Mouse (Mus musculus): ENCODE measurements around the gene Plxnb1. TPM values are rescaled to one million over a fixed set of nuclear protein-coding genes. Genes with fewer than 3 reads are reported as not detected.
A peak's percentile ranks its signal among the peaks of the same experiment; 100 is the strongest.

The Plxnb1 gene
- polyA plus RNA-seq, 1 experiment: not detected

- Histone ChIP-seq H3K4me3 (ENCODE audit: insufficient read depth, low read length) (no peak overlapping the region), H3K4me1 (ENCODE audit: control insufficient read depth, insufficient read depth, low read length) (peaks cover 12% of the 10 kb centered on the region), H3K27ac (ENCODE audit: insufficient read depth, low read depth, low read length) (no peak overlapping the region)
- no peak for TF ChIP-seq POLR2A (IDR thresholded peaks at IDR 0.05; ENCODE audit: borderline replicate concordance, low read depth, low read length)
- no peak for TF ChIP-seq CTCF (IDR thresholded peaks at IDR 0.05; ENCODE audit: low read depth, low read length)
These were observed 4.7 kb upstream of the Plxnb1 start for GRCm38 (mm10) chr9:109090446-109090845.

- H3K4me1 ChIP-seq (ENCODE audit: control insufficient read depth, insufficient read depth, low read length): peaks cover 11% of the 10 kb centered on the region
- no peak overlapping the region for H3K4me3 ChIP-seq (ENCODE audit: insufficient read depth, low read length)
- no peak for TF ChIP-seq POLR2A (IDR thresholded peaks at IDR 0.05; ENCODE audit: borderline replicate concordance, low read depth, low read length)
- no peak for TF ChIP-seq CTCF (IDR thresholded peaks at IDR 0.05; ENCODE audit: low read depth, low read length)
- H3K27ac ChIP-seq (ENCODE audit: insufficient read depth, low read depth, low read length): no peak overlapping the region
These were observed 3.4 kb upstream of the Plxnb1 start for GRCm38 (mm10) chr9:109091802-109092201.

GRCm38 (mm10) chr9:109092799-109093198 is 2.4 kb upstream of the Plxnb1 start:
- Histone ChIP-seq H3K4me3 (ENCODE audit: insufficient read depth, low read length) (no peak overlapping the region), H3K27ac (ENCODE audit: insufficient read depth, low read depth, low read length) (no peak overlapping the region), H3K4me1 (ENCODE audit: control insufficient read depth, insufficient read depth, low read length) (peaks cover 4% of the 10 kb centered on the region)
- TF ChIP-seq POLR2A (IDR thresholded peaks at IDR 0.05; ENCODE audit: borderline replicate concordance, low read depth, low read length): no peak
- no peak for TF ChIP-seq CTCF (IDR thresholded peaks at IDR 0.05; ENCODE audit: low read depth, low read length)

- TF ChIP-seq POLR2A (IDR thresholded peaks at IDR 0.05; ENCODE audit: borderline replicate concordance, low read depth, low read length) (no peak), CTCF (IDR thresholded peaks at IDR 0.05; ENCODE audit: low read depth, low read length) (no peak)
- H3K4me3 ChIP-seq (ENCODE audit: insufficient read depth, low read length): no peak overlapping the region
- peaks cover 3% of the 10 kb centered on the region; the same call in 1 of the 2 replicates for H3K4me1 ChIP-seq (ENCODE audit: control insufficient read depth, insufficient read depth, low read length)
- no peak overlapping the region for H3K27ac ChIP-seq (ENCODE audit: insufficient read depth, low read depth, low read length)
These were observed 1.2 kb upstream of the Plxnb1 start for GRCm38 (mm10) chr9:109093786-109094552.

- TF ChIP-seq CTCF (IDR thresholded peaks at IDR 0.05; ENCODE audit: low read depth, low read length) (no peak), POLR2A (IDR thresholded peaks at IDR 0.05; ENCODE audit: borderline replicate concordance, low read depth, low read length) (no peak)
- peak overlapping the region; percentile 59 for H3K4me3 ChIP-seq (ENCODE audit: insufficient read depth, low read length)
- H3K4me1 ChIP-seq (ENCODE audit: control insufficient read depth, insufficient read depth, low read length): peaks cover 3% of the 10 kb centered on the region; the same call in 1 of the 2 replicates
- H3K27ac ChIP-seq (ENCODE audit: insufficient read depth, low read depth, low read length): no peak overlapping the region
These were observed 544 bp upstream of the Plxnb1 start for GRCm38 (mm10) chr9:109094553-109095136.

- no peak for TF ChIP-seq POLR2A (IDR thresholded peaks at IDR 0.05; ENCODE audit: borderline replicate concordance, low read depth, low read length)
- no peak for TF ChIP-seq CTCF (IDR thresholded peaks at IDR 0.05; ENCODE audit: low read depth, low read length)
- H3K27ac ChIP-seq (ENCODE audit: insufficient read depth, low read depth, low read length): no peak overlapping the region
- H3K4me1 ChIP-seq (ENCODE audit: control insufficient read depth, insufficient read depth, low read length): peaks cover 3% of the 10 kb centered on the region; the same call in 1 of the 2 replicates
- no peak overlapping the region for H3K4me3 ChIP-seq (ENCODE audit: insufficient read depth, low read length)
These were observed 1.1 kb downstream of the Plxnb1 start for GRCm38 (mm10) chr9:109096251-109096661.

GRCm38 (mm10) chr9:109096856-109097255 is 1.7 kb downstream of the Plxnb1 start:
- no peak overlapping the region for H3K4me3 ChIP-seq (ENCODE audit: insufficient read depth, low read length)
- no peak overlapping the region for H3K27ac ChIP-seq (ENCODE audit: insufficient read depth, low read depth, low read length)
- TF ChIP-seq POLR2A (IDR thresholded peaks at IDR 0.05; ENCODE audit: borderline replicate concordance, low read depth, low read length): no peak
- no peak for TF ChIP-seq CTCF (IDR thresholded peaks at IDR 0.05; ENCODE audit: low read depth, low read length)
- peaks cover 3% of the 10 kb centered on the region; the same call in 1 of the 2 replicates for H3K4me1 ChIP-seq (ENCODE audit: control insufficient read depth, insufficient read depth, low read length)

GRCm38 (mm10) chr9:109097291-109097690 is 2.1 kb downstream of the Plxnb1 start:
- H3K27ac ChIP-seq (ENCODE audit: insufficient read depth, low read depth, low read length): no peak overlapping the region
- peaks cover 3% of the 10 kb centered on the region; the same call in 1 of the 2 replicates for H3K4me1 ChIP-seq (ENCODE audit: control insufficient read depth, insufficient read depth, low read length)
- no peak for TF ChIP-seq CTCF (IDR thresholded peaks at IDR 0.05; ENCODE audit: low read depth, low read length)
- TF ChIP-seq POLR2A (IDR thresholded peaks at IDR 0.05; ENCODE audit: borderline replicate concordance, low read depth, low read length): no peak
- no peak overlapping the region for H3K4me3 ChIP-seq (ENCODE audit: insufficient read depth, low read length)

GRCm38 (mm10) chr9:109097831-109098230 is 2.6 kb downstream of the Plxnb1 start:
- H3K4me1 ChIP-seq (ENCODE audit: control insufficient read depth, insufficient read depth, low read length): peaks cover 3% of the 10 kb centered on the region; the same call in 1 of the 2 replicates
- H3K4me3 ChIP-seq (ENCODE audit: insufficient read depth, low read length): no peak overlapping the region
- H3K27ac ChIP-seq (ENCODE audit: insufficient read depth, low read depth, low read length): no peak overlapping the region
- no peak for TF ChIP-seq CTCF (IDR thresholded peaks at IDR 0.05; ENCODE audit: low read depth, low read length)

- TF ChIP-seq POLR2A (IDR thresholded peaks at IDR 0.05; ENCODE audit: borderline replicate concordance, low read depth, low read length) (no peak), CTCF (IDR thresholded peaks at IDR 0.05; ENCODE audit: low read depth, low read length) (no peak)
- Histone ChIP-seq H3K4me1 (ENCODE audit: control insufficient read depth, insufficient read depth, low read length) (peaks cover 3% of the 10 kb centered on the region; the same call in 1 of the 2 replicates), H3K4me3 (ENCODE audit: insufficient read depth, low read length) (no peak overlapping the region), H3K27ac (ENCODE audit: insufficient read depth, low read depth, low read length) (no peak overlapping the region)
These were observed 3.2 kb downstream of the Plxnb1 start for GRCm38 (mm10) chr9:109098366-109098765.
